In the genomic region with DNA sequence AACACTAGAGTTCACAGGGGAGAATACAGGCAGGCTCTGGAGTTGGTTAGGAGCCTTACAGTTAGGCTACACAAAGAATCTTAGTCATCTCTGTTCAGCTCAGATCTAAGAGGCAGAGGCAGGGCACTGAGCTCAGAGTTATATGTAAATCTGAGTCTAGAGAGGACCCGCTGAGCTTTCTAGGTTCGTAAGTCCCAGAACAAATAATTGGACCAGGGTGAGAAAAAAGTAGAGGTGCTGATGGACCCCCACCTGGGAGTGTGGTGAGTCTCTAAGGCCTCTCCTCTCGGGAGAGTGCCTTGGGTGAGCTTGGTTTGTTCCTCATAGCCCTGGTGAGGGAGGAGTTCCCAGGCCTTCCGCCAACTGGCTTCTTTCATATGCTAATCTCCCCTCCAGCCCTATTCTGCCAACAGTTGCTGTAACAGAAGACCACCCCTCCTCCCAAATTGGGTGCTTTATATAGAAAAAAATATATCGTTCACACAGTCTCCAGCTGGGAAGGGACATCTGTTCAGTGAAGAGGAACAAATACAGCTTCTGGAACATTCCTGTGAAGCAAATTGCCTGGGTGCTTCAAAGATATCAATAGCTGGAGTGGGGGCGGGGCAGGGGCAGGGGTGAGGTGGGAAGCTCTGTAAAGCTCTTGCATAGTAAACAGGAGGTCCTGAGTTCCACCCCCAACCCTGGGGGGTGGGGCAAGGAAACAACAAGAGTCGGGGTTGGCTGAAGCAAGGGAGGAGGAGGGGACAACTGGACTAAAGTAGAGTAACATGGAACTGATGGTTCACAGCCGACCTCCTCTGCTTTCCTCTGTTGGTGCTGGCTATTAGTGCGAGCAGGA, we compare ENCODE assay signal across 9 mouse cellular contexts. TPM values are rescaled to one million over a fixed set of nuclear protein-coding genes. Genes with fewer than 3 reads are reported as not detected.
A peak's percentile ranks its signal among the peaks of the same experiment; 100 is the strongest.
DNase-seq lines count a peak whose midpoint lies in the region; ATAC-seq lines count a peak whose summit lies in the region.
"Had no signal": no experiment of that assay in that cellular context is flagged by ENCODE, and none has a peak within 500 bp of the region (broad histone marks: within the 10 kb centered on the region; RNA-seq: fewer than 3 reads in every experiment).

No protein-coding gene starts in this region.

- H3K27ac ChIP-seq in heart, embryonic 16.5 days (ENCODE audit: low read length) = 0 out of 2 replicates have a peak overlapping the region, but pooled peaks have one; percentile 7
- H3K27ac ChIP-seq in embryonic facial prominence, embryonic 11.5 days (replicated peaks; ENCODE audit: low read depth, low read length) = peak overlapping the region; percentile 60
- H3K27ac ChIP-seq in intestine, embryonic 15.5 days = no peak overlapping the region

- 14% methylated on average over 9 of the region's 9 CpGs for WGBS in heart, embryonic 16.5 days
- WGBS in embryonic facial prominence, embryonic 11.5 days = 10% methylated on average over 9 of the region's 9 CpGs
- WGBS in intestine, embryonic 15.5 days = 27% methylated on average over 9 of the region's 9 CpGs

- no peaks in the 10 kb centered on the region; the same call in 1 of the 2 replicates for H3K9me3 ChIP-seq in heart, embryonic 16.5 days (replicated peaks; ENCODE audit: control insufficient read depth, low read length)
- H3K9me3 ChIP-seq in embryonic facial prominence, embryonic 11.5 days (replicated peaks; ENCODE audit: control insufficient read depth, low read length) = no peaks in the 10 kb centered on the region
- H3K9me3 ChIP-seq in intestine, embryonic 15.5 days = no peaks in the 10 kb centered on the region

- no peak overlapping the region for H3K4me2 ChIP-seq in heart, embryonic 16.5 days (ENCODE audit: low read depth, low read length)
- no peak overlapping the region for H3K4me2 ChIP-seq in embryonic facial prominence, embryonic 11.5 days (ENCODE audit: low read depth, low read length)
- H3K4me2 ChIP-seq in intestine, embryonic 15.5 days (replicated peaks) = no peak overlapping the region

- no peaks in the 10 kb centered on the region for H3K36me3 ChIP-seq in heart, embryonic 16.5 days (ENCODE audit: control insufficient read depth, insufficient read depth)
- H3K36me3 ChIP-seq in embryonic facial prominence, embryonic 11.5 days (replicated peaks; ENCODE audit: control insufficient read depth, insufficient read depth, low read depth, low read length) = no peaks in the 10 kb centered on the region
- H3K36me3 ChIP-seq in intestine, embryonic 15.5 days = no peaks in the 10 kb centered on the region

- no peak for DNase-seq in heart, adult 18-20 months
- DNase-seq in embryonic facial prominence, embryonic 11.5 days (ENCODE audit: low spot score) = peak; percentile 84
- peak; percentile 52 for DNase-seq in liver
- peak; percentile 83 for DNase-seq in retina, embryonic 14.5 days (ENCODE audit: low spot score)
- DNase-seq in heart, postnatal 4 days = no peak

- H3K9ac ChIP-seq in heart, embryonic 16.5 days (ENCODE audit: low read length) = no peak overlapping the region
- peak overlapping the region; percentile 14; the same call in 1 of the 2 replicates for H3K9ac ChIP-seq in embryonic facial prominence, embryonic 11.5 days (replicated peaks; ENCODE audit: low read length)
- H3K9ac ChIP-seq in intestine, embryonic 15.5 days = no peak overlapping the region

- H3K27me3 ChIP-seq in heart, embryonic 16.5 days (ENCODE audit: control insufficient read depth, insufficient read depth, low read length) = peaks cover 43% of the 10 kb centered on the region
- H3K27me3 ChIP-seq in embryonic facial prominence, embryonic 11.5 days (ENCODE audit: control insufficient read depth, insufficient read depth, low read length) = peaks cover 11% of the 10 kb centered on the region
- H3K27me3 ChIP-seq in intestine, embryonic 15.5 days (replicated peaks) = peaks cover 18% of the 10 kb centered on the region

- no peak overlapping the region for H3K4me3 ChIP-seq in heart, embryonic 16.5 days (ENCODE audit: low read length)
- no peak overlapping the region for H3K4me3 ChIP-seq in embryonic facial prominence, embryonic 11.5 days (ENCODE audit: low read depth, low read length)
- H3K4me3 ChIP-seq in intestine, embryonic 15.5 days (replicated peaks) = no peak overlapping the region

- peaks cover 21% of the 10 kb centered on the region for H3K4me1 ChIP-seq in heart, embryonic 16.5 days (ENCODE audit: control insufficient read depth, insufficient read depth, low read length)
- peaks cover 5% of the 10 kb centered on the region for H3K4me1 ChIP-seq in embryonic facial prominence, embryonic 11.5 days (ENCODE audit: control insufficient read depth, insufficient read depth, low read length)
- H3K4me1 ChIP-seq in intestine, embryonic 15.5 days (replicated peaks) = peaks cover 20% of the 10 kb centered on the region

- ATAC-seq in heart, embryonic 16.5 days (replicated peaks; ENCODE audit: extremely low read depth, insufficient read depth, low FRiP score) = peak; percentile 39; the same call in 1 of the 2 replicates
- peak; percentile 79 for ATAC-seq in embryonic facial prominence, embryonic 11.5 days (replicated peaks; ENCODE audit: insufficient number of reproducible peaks, low FRiP score, low TSS enrichment, low read depth)
- ATAC-seq in intestine, embryonic 15.5 days = peak; percentile 26
- no peak for ATAC-seq in inflammation-experienced regulatory T-cells, adult 6 months

RNA-seq across cellular contexts. Expression of a gene that starts 3.3 kb away (rescaled TPM):
- polyA plus RNA-seq in heart, embryonic 16.5 days (2015; fragmentation: Nextera tagmentation; extraction: Ambion mirVana) = 0.44 and 0.97 TPM in 2 replicates
- under 1 TPM; 0.17 to 0.87 TPM for total RNA-seq in heart, adult 18-20 months (2021)
- 0.15 TPM in 1 of 2 replicates, not detected in the other for polyA plus RNA-seq in embryonic facial prominence, embryonic 11.5 days (2014; fragmentation: Nextera tagmentation; extraction: Ambion mirVana)
- polyA plus RNA-seq in intestine, embryonic 15.5 days (2015; fragmentation: Nextera tagmentation; extraction: Ambion mirVana) = 9.6 and 11.3 TPM in 2 replicates
- polyA plus RNA-seq in inflammation-experienced regulatory T-cells, adult 6 months (2017; shearing (Covaris generic)) = not detected
- total RNA-seq in heart, postnatal 4 days (2021) = 1 to 10 TPM in 1 of 2 experiments, under 1 TPM in 1; 0.69 to 1.1 TPM
- total RNA-seq: hematopoietic stem cell, adult 5-6 weeks had no signal

RNA-seq across cellular contexts. Expression of a gene that starts 9.3 kb away (rescaled TPM):
- polyA plus RNA-seq in heart, embryonic 16.5 days (2015; fragmentation: Nextera tagmentation; extraction: Ambion mirVana) = 1.3 and 1.9 TPM in 2 replicates
- total RNA-seq in heart, adult 18-20 months (2021) = 1 to 10 TPM; 5.4 to 9.2 TPM
- 5.9 and 7.3 TPM in 2 replicates for polyA plus RNA-seq in embryonic facial prominence, embryonic 11.5 days (2014; fragmentation: Nextera tagmentation; extraction: Ambion mirVana)
- polyA plus RNA-seq in intestine, embryonic 15.5 days (2015; fragmentation: Nextera tagmentation; extraction: Ambion mirVana) = 2.0 and 2.4 TPM in 2 replicates
- polyA plus RNA-seq in inflammation-experienced regulatory T-cells, adult 6 months (2017; shearing (Covaris generic)) = not detected
- 10 to 100 TPM in 1 of 2 experiments, 1 to 10 TPM in 1; 9.8 to 10.3 TPM for total RNA-seq in heart, postnatal 4 days (2021)
- total RNA-seq: hematopoietic stem cell, adult 5-6 weeks had no signal

Comparison
In these comparisons a context has a peak if more than half of its experiments do, and no peak if none do; other contexts are left out.
1. DNase-seq: peak in embryonic facial prominence, embryonic 11.5 days (single experiment), liver (single experiment) and retina, embryonic 14.5 days (single experiment); none in heart, adult 18-20 months (0 of 2) and heart, postnatal 4 days (single experiment).